Mouse (Mus musculus) liver, embryonic 15.5 days (tissue): Measurements from ENCODE around the gene Pogz. TPM values are rescaled to one million over a fixed set of nuclear protein-coding genes. Genes with fewer than 3 reads are reported as not detected.
"Not testable (repeated sequence)": the region's sequence is repeated elsewhere in the genome, so short reads cannot be mapped to it uniquely, and the experiment has no call there.

Experiments
- ATAC-seq: fragments of 200-750 bp; cut with Nextera tagmentation; 2 replicates; pipeline ENCODE4 v1.8.0; 2017; ENCODE audit warnings: moderate number of reproducible peaks, mild to moderate bottlenecking, moderate library complexity; ENCODE audit not compliant: insufficient read depth
- H3K27ac ChIP-seq: fragments of 300-500 bp; sonication (generic); replicated peaks from 2 replicates; pipeline ENCODE4 v1.5.1; 2015; ENCODE audit warnings: mild to moderate bottlenecking, inconsistent platforms
- H3K27me3 ChIP-seq: fragments of 300-500 bp; sonication (generic); 2 replicates; pipeline ENCODE4 v1.6.1; 2015; ENCODE audit warnings: mild to moderate bottlenecking, inconsistent platforms
- H3K36me3 ChIP-seq: fragments of 300-500 bp; sonication (generic); replicated peaks from 2 replicates; pipeline ENCODE4 v1.6.1; 2015; ENCODE audit warnings: moderate library complexity, mild to moderate bottlenecking, inconsistent platforms
- H3K4me1 ChIP-seq: fragments of 300-500 bp; sonication (generic); replicated peaks from 2 replicates; pipeline ENCODE4 v1.6.1; 2015; ENCODE audit warnings: inconsistent platforms
- H3K4me2 ChIP-seq: fragments of 300-500 bp; sonication (generic); 2 replicates; pipeline ENCODE4 v1.6.1; 2015; ENCODE audit warnings: moderate library complexity, mild to moderate bottlenecking, inconsistent platforms
- H3K4me3 ChIP-seq: fragments of 300-500 bp; sonication (generic); replicated peaks from 2 replicates; pipeline ENCODE4 v1.5.1; 2015; ENCODE audit warnings: mild to moderate bottlenecking, inconsistent platforms
- H3K9ac ChIP-seq: fragments of 300-500 bp; sonication (generic); 2 replicates; pipeline ENCODE4 v1.6.1; 2015; ENCODE audit warnings: moderate library complexity, mild to moderate bottlenecking, inconsistent platforms
- H3K9me3 ChIP-seq: fragments of 300-500 bp; sonication (generic); replicated peaks from 2 replicates; pipeline ENCODE4 v1.6.1; 2016; ENCODE audit warnings: inconsistent platforms
- WGBS: fragments of 180-500 bp; shearing (Covaris S2); methylation state at CpG from one replicate; pipeline ENCODE4 v1.1.7; 2015; ENCODE audit warnings: mixed read lengths; ENCODE audit not compliant: insufficient replicate concordance; 5-methylcytosine and 5-hydroxymethylcytosine counted together
- polyA plus RNA-seq: library from polyadenylated mRNA; unstranded; fragments of >200 nt; fragmentation: Nextera tagmentation; extraction: Ambion mirVana; gene quantifications from 2 replicates; pipeline ENCODE4 v1.2.1, GENCODE M21; 2015

Pogz gene
- polyA plus RNA-seq, 1 experiment from 2014 or later = 2.9 TPM

GRCm38 (mm10) chr3:94878618-94879017 lies 41.3 kb downstream of the Pogz start:
- no peak overlapping the region for H3K9ac ChIP-seq
- no peak for ATAC-seq
- no peaks in the 10 kb centered on the region for H3K27me3 ChIP-seq
- H3K36me3 ChIP-seq = peaks cover 97% of the 10 kb centered on the region
- WGBS = 81% methylated on average over 6 of the region's 6 CpGs
- no peaks in the 10 kb centered on the region for H3K4me1 ChIP-seq
- no peak overlapping the region for H3K4me3 ChIP-seq
- H3K27ac ChIP-seq = no peak overlapping the region
- no peak overlapping the region for H3K4me2 ChIP-seq
- H3K9me3 ChIP-seq = no peaks in the 10 kb centered on the region

- no peaks in the 10 kb centered on the region for H3K9me3 ChIP-seq
- H3K27ac ChIP-seq = no peak overlapping the region
- H3K27me3 ChIP-seq = no peaks in the 10 kb centered on the region
- no peak for ATAC-seq
- H3K4me3 ChIP-seq = no peak overlapping the region
- peaks cover 85% of the 10 kb centered on the region for H3K36me3 ChIP-seq
- H3K4me1 ChIP-seq = peaks cover 16% of the 10 kb centered on the region
- no peak overlapping the region for H3K9ac ChIP-seq
- WGBS = 73% methylated on average over 4 of the region's 4 CpGs
- H3K4me2 ChIP-seq = no peak overlapping the region
Observed at GRCm38 (mm10) chr3:94881840-94882239, 44.5 kb downstream of the Pogz start.

- H3K4me1 ChIP-seq = peaks cover 23% of the 10 kb centered on the region
- no peaks in the 10 kb centered on the region for H3K9me3 ChIP-seq
- H3K27ac ChIP-seq = no peak overlapping the region
- 86% methylated on average over 3 of the region's 3 CpGs for WGBS
- H3K4me2 ChIP-seq = no peak overlapping the region
- no peak for ATAC-seq
- H3K27me3 ChIP-seq = no peaks in the 10 kb centered on the region
- H3K36me3 ChIP-seq = peaks cover 78% of the 10 kb centered on the region
- H3K9ac ChIP-seq = no peak overlapping the region
- H3K4me3 ChIP-seq = no peak overlapping the region
Observed at GRCm38 (mm10) chr3:94882579-94882978, 45.2 kb downstream of the Pogz start.

GRCm38 (mm10) chr3:94886316-94887224 lies 49.2 kb downstream of the Pogz start, which contains the start of gene Psmb4:
TSS of gene Psmb4 (minus strand) at chr3:94886961.
- H3K4me1 ChIP-seq = peaks cover 23% of the 10 kb centered on the region
- H3K27ac ChIP-seq = peak within 1 kb of the TSS; percentile 76
- H3K4me2 ChIP-seq = peak within 1 kb of the TSS; percentile 83
- ATAC-seq = peak; percentile 82
- no peaks in the 10 kb centered on the region for H3K9me3 ChIP-seq
- no peaks in the 10 kb centered on the region for H3K27me3 ChIP-seq
- H3K9ac ChIP-seq = peak within 1 kb of the TSS; percentile 91
- peak within 1 kb of the TSS; percentile 85 for H3K4me3 ChIP-seq
- peaks cover 40% of the 10 kb centered on the region for H3K36me3 ChIP-seq
- under 1% methylated on average over 61 of the region's 61 CpGs for WGBS

- no peak for ATAC-seq
- H3K4me3 ChIP-seq = no peak overlapping the region
- H3K36me3 ChIP-seq = peaks cover 19% of the 10 kb centered on the region
- H3K4me2 ChIP-seq = no peak overlapping the region
- H3K27me3 ChIP-seq = no peaks in the 10 kb centered on the region
- peaks cover 23% of the 10 kb centered on the region for H3K4me1 ChIP-seq
- H3K27ac ChIP-seq = no peak overlapping the region
- no peaks in the 10 kb centered on the region for H3K9me3 ChIP-seq
- no peak overlapping the region for H3K9ac ChIP-seq
Observed at GRCm38 (mm10) chr3:94888595-94888994, 51.2 kb downstream of the Pogz start.

- no peak overlapping the region for H3K9ac ChIP-seq
- H3K9me3 ChIP-seq = no peaks in the 10 kb centered on the region
- no peak overlapping the region for H3K4me3 ChIP-seq
- no peaks in the 10 kb centered on the region for H3K36me3 ChIP-seq
- WGBS = 52% methylated on average over 3 of the region's 3 CpGs
- no peaks in the 10 kb centered on the region for H3K4me1 ChIP-seq
- no peak for ATAC-seq
- H3K4me2 ChIP-seq = no peak overlapping the region
- no peak overlapping the region for H3K27ac ChIP-seq
- H3K27me3 ChIP-seq = peaks cover 24% of the 10 kb centered on the region
Observed at GRCm38 (mm10) chr3:94894076-94894475, 56.7 kb downstream of the Pogz start.

GRCm38 (mm10) chr3:94902747-94903146 lies 65.4 kb downstream of the Pogz start:
- ATAC-seq = no peak
- no peak overlapping the region for H3K9ac ChIP-seq
- H3K4me3 ChIP-seq = no peak overlapping the region
- H3K4me2 ChIP-seq = no peak overlapping the region
- H3K36me3 ChIP-seq = no peaks in the 10 kb centered on the region
- H3K27me3 ChIP-seq = peaks cover 3% of the 10 kb centered on the region; the same call in 1 of the 2 replicates
- H3K4me1 ChIP-seq = peaks cover 16% of the 10 kb centered on the region
- no peak overlapping the region for H3K27ac ChIP-seq
- no peaks in the 10 kb centered on the region for H3K9me3 ChIP-seq
- 22% methylated on average over 7 of the region's 7 CpGs for WGBS

GRCm38 (mm10) chr3:94904759-94905158 lies 67.4 kb downstream of the Pogz start:
- peaks cover 16% of the 10 kb centered on the region for H3K4me1 ChIP-seq
- not testable (repeated sequence) for H3K9me3 ChIP-seq, H3K9ac ChIP-seq, H3K27ac ChIP-seq, H3K36me3 ChIP-seq, H3K4me2 ChIP-seq, H3K27me3 ChIP-seq, H3K4me3 ChIP-seq, ATAC-seq
- WGBS = 50% methylated on average over 3 of the region's 3 CpGs

GRCm38 (mm10) chr3:94906482-94906881 lies 69.1 kb downstream of the Pogz start:
- ATAC-seq = peak; percentile 71
- no peak overlapping the region for H3K4me3 ChIP-seq
- no peaks in the 10 kb centered on the region for H3K36me3 ChIP-seq
- H3K27ac ChIP-seq = no peak overlapping the region
- H3K9ac ChIP-seq = no peak overlapping the region
- peaks cover 16% of the 10 kb centered on the region for H3K4me1 ChIP-seq
- no peaks in the 10 kb centered on the region for H3K9me3 ChIP-seq
- peaks cover 3% of the 10 kb centered on the region; the same call in 1 of the 2 replicates for H3K27me3 ChIP-seq
- no peak overlapping the region for H3K4me2 ChIP-seq
- 23% methylated on average over 1 of the region's 1 CpGs for WGBS

- WGBS = 65% methylated on average over 2 of the region's 2 CpGs
- Histone ChIP-seq H3K27ac (no peak overlapping the region), H3K9me3 (no peaks in the 10 kb centered on the region), H3K4me2 (no peak overlapping the region), H3K36me3 (no peaks in the 10 kb centered on the region), H3K4me3 (no peak overlapping the region), H3K4me1 (peaks cover 10% of the 10 kb centered on the region), H3K27me3 (no peaks in the 10 kb centered on the region), H3K9ac (no peak overlapping the region)
- no peak for ATAC-seq
Observed at GRCm38 (mm10) chr3:94911050-94911693, 73.8 kb downstream of the Pogz start.

- Histone ChIP-seq H3K36me3 (no peaks in the 10 kb centered on the region), H3K9ac (no peak overlapping the region), H3K9me3 (no peaks in the 10 kb centered on the region), H3K4me3 (no peak overlapping the region), H3K4me2 (no peak overlapping the region), H3K27me3 (no peaks in the 10 kb centered on the region), H3K27ac (no peak overlapping the region), H3K4me1 (peaks cover 18% of the 10 kb centered on the region)
- no peak for ATAC-seq
- 49% methylated on average over 5 of the region's 5 CpGs for WGBS
Observed at GRCm38 (mm10) chr3:94913801-94914200, 76.4 kb downstream of the Pogz start.
